Mouse (Mus musculus): ENCODE data around the gene Exosc3. TPM values are rescaled to one million over a fixed set of nuclear protein-coding genes. Genes with fewer than 3 reads are reported as not detected.
A peak's percentile ranks its signal among the peaks of the same experiment; 100 is the strongest.

The Exosc3 gene
- polyA plus RNA-seq, 1 experiment: 39.5 TPM

GRCm38 (mm10) chr4:45311056-45311455 lies 31.5 kb downstream of the Exosc3 start:
- H3K36me3 ChIP-seq (ENCODE audit: control insufficient read depth, insufficient read depth, low read length): no peaks in the 10 kb centered on the region; the same call in 1 of the 2 replicates
- H3K27me3 ChIP-seq (ENCODE audit: control insufficient read depth, insufficient read depth, low read length): no peaks in the 10 kb centered on the region
- H3K4me1 ChIP-seq (ENCODE audit: control insufficient read depth, insufficient read depth, low read length): no peaks in the 10 kb centered on the region
- H3K27ac ChIP-seq (ENCODE audit: control insufficient read depth, insufficient read depth, low read depth, low read length): no peak overlapping the region
- TF ChIP-seq POLR2A (IDR thresholded peaks at IDR 0.05; ENCODE audit: control insufficient read depth, low read depth, low read length): no peak
- no peak for TF ChIP-seq CTCF (IDR thresholded peaks at IDR 0.05; ENCODE audit: control insufficient read depth, insufficient read depth, insufficient replicate concordance, low read depth, low read length)
- H3K4me3 ChIP-seq (ENCODE audit: control insufficient read depth, low read depth, low read length): no peak overlapping the region

GRCm38 (mm10) chr4:45308606-45309005 lies 33.9 kb downstream of the Exosc3 start:
- Histone ChIP-seq H3K27ac (ENCODE audit: control insufficient read depth, insufficient read depth, low read depth, low read length) (no peak overlapping the region), H3K4me1 (ENCODE audit: control insufficient read depth, insufficient read depth, low read length) (no peaks in the 10 kb centered on the region), H3K4me3 (ENCODE audit: control insufficient read depth, low read depth, low read length) (no peak overlapping the region), H3K36me3 (ENCODE audit: control insufficient read depth, insufficient read depth, low read length) (no peaks in the 10 kb centered on the region; the same call in 1 of the 2 replicates), H3K27me3 (ENCODE audit: control insufficient read depth, insufficient read depth, low read length) (no peaks in the 10 kb centered on the region)
- TF ChIP-seq CTCF (IDR thresholded peaks at IDR 0.05; ENCODE audit: control insufficient read depth, insufficient read depth, insufficient replicate concordance, low read depth, low read length) (no peak), POLR2A (IDR thresholded peaks at IDR 0.05; ENCODE audit: control insufficient read depth, low read depth, low read length) (no peak)

GRCm38 (mm10) chr4:45308046-45308445 lies 34.5 kb downstream of the Exosc3 start:
- TF ChIP-seq CTCF (IDR thresholded peaks at IDR 0.05; ENCODE audit: control insufficient read depth, insufficient read depth, insufficient replicate concordance, low read depth, low read length) (peak; percentile 46; the same call in 1 of the 2 replicates), POLR2A (IDR thresholded peaks at IDR 0.05; ENCODE audit: control insufficient read depth, low read depth, low read length) (no peak)
- Histone ChIP-seq H3K27me3 (ENCODE audit: control insufficient read depth, insufficient read depth, low read length) (no peaks in the 10 kb centered on the region), H3K4me1 (ENCODE audit: control insufficient read depth, insufficient read depth, low read length) (no peaks in the 10 kb centered on the region), H3K36me3 (ENCODE audit: control insufficient read depth, insufficient read depth, low read length) (no peaks in the 10 kb centered on the region; the same call in 1 of the 2 replicates), H3K4me3 (ENCODE audit: control insufficient read depth, low read depth, low read length) (no peak overlapping the region), H3K27ac (ENCODE audit: control insufficient read depth, insufficient read depth, low read depth, low read length) (no peak overlapping the region)

- Histone ChIP-seq H3K27ac (ENCODE audit: control insufficient read depth, insufficient read depth, low read depth, low read length) (no peak overlapping the region), H3K4me3 (ENCODE audit: control insufficient read depth, low read depth, low read length) (no peak overlapping the region), H3K36me3 (ENCODE audit: control insufficient read depth, insufficient read depth, low read length) (peaks cover 1% of the 10 kb centered on the region; the same call in 1 of the 2 replicates), H3K27me3 (ENCODE audit: control insufficient read depth, insufficient read depth, low read length) (no peaks in the 10 kb centered on the region), H3K4me1 (ENCODE audit: control insufficient read depth, insufficient read depth, low read length) (no peaks in the 10 kb centered on the region)
- TF ChIP-seq POLR2A (IDR thresholded peaks at IDR 0.05; ENCODE audit: control insufficient read depth, low read depth, low read length): no peak
- no peak for TF ChIP-seq CTCF (IDR thresholded peaks at IDR 0.05; ENCODE audit: control insufficient read depth, insufficient read depth, insufficient replicate concordance, low read depth, low read length)
Measured at GRCm38 (mm10) chr4:45305536-45305935, 37.0 kb downstream of the Exosc3 start.

- H3K4me1 ChIP-seq (ENCODE audit: control insufficient read depth, insufficient read depth, low read length): peaks cover 4% of the 10 kb centered on the region
- peaks cover 1% of the 10 kb centered on the region; the same call in 1 of the 2 replicates for H3K36me3 ChIP-seq (ENCODE audit: control insufficient read depth, insufficient read depth, low read length)
- peak within 1 kb of the TSS; percentile 100 for H3K4me3 ChIP-seq (ENCODE audit: control insufficient read depth, low read depth, low read length)
- TF ChIP-seq POLR2A (IDR thresholded peaks at IDR 0.05; ENCODE audit: control insufficient read depth, low read depth, low read length) (0 out of 2 replicates have a peak, but pooled peaks have one; percentile 30), CTCF (IDR thresholded peaks at IDR 0.05; ENCODE audit: control insufficient read depth, insufficient read depth, insufficient replicate concordance, low read depth, low read length) (no peak)
- H3K27me3 ChIP-seq (ENCODE audit: control insufficient read depth, insufficient read depth, low read length): no peaks in the 10 kb centered on the region
- H3K27ac ChIP-seq (ENCODE audit: control insufficient read depth, insufficient read depth, low read depth, low read length): peak within 1 kb of the TSS; percentile 87
Measured at GRCm38 (mm10) chr4:45296662-45297564, 45.6 kb downstream of the Exosc3 start, which contains the start of gene Trmt10b. TSS of gene Trmt10b (plus strand) at chr4:45297127.

GRCm38 (mm10) chr4:45287906-45288305 lies 54.6 kb downstream of the Exosc3 start:
- no peaks in the 10 kb centered on the region for H3K27me3 ChIP-seq (ENCODE audit: control insufficient read depth, insufficient read depth, low read length)
- peaks cover 5% of the 10 kb centered on the region; the same call in 1 of the 2 replicates for H3K4me1 ChIP-seq (ENCODE audit: control insufficient read depth, insufficient read depth, low read length)
- no peak overlapping the region for H3K4me3 ChIP-seq (ENCODE audit: control insufficient read depth, low read depth, low read length)
- no peaks in the 10 kb centered on the region for H3K36me3 ChIP-seq (ENCODE audit: control insufficient read depth, insufficient read depth, low read length)
- no peak overlapping the region for H3K27ac ChIP-seq (ENCODE audit: control insufficient read depth, insufficient read depth, low read depth, low read length)
- no peak for TF ChIP-seq CTCF (IDR thresholded peaks at IDR 0.05; ENCODE audit: control insufficient read depth, insufficient read depth, insufficient replicate concordance, low read depth, low read length)
- TF ChIP-seq POLR2A (IDR thresholded peaks at IDR 0.05; ENCODE audit: control insufficient read depth, low read depth, low read length): no peak

- Histone ChIP-seq H3K4me1 (ENCODE audit: control insufficient read depth, insufficient read depth, low read length) (peaks cover 5% of the 10 kb centered on the region; the same call in 1 of the 2 replicates), H3K27ac (ENCODE audit: control insufficient read depth, insufficient read depth, low read depth, low read length) (no peak overlapping the region), H3K36me3 (ENCODE audit: control insufficient read depth, insufficient read depth, low read length) (no peaks in the 10 kb centered on the region), H3K27me3 (ENCODE audit: control insufficient read depth, insufficient read depth, low read length) (no peaks in the 10 kb centered on the region), H3K4me3 (ENCODE audit: control insufficient read depth, low read depth, low read length) (no peak overlapping the region)
- peak; percentile 53; the same call in 1 of the 2 replicates for TF ChIP-seq CTCF (IDR thresholded peaks at IDR 0.05; ENCODE audit: control insufficient read depth, insufficient read depth, insufficient replicate concordance, low read depth, low read length)
- no peak for TF ChIP-seq POLR2A (IDR thresholded peaks at IDR 0.05; ENCODE audit: control insufficient read depth, low read depth, low read length)
Measured at GRCm38 (mm10) chr4:45286318-45286717, 56.2 kb downstream of the Exosc3 start.
